Mouse (Mus musculus) T-helper 1 cell (primary cell): ENCODE results near the gene Nav2.

Experiments
- in situ Hi-C: fragments of 300-600 bp; cut with MboI, MseI; formaldehyde crosslinking; loops from one replicate; pipeline ENCODE4 v1.15.1; 2025; ENCODE audit warnings: high pct_unique_total_duplicates

Gene Nav2

GRCm38 (mm10) chr7:49321124-49321531 lies 412.6 kb downstream of the Nav2 start:
- in situ Hi-C loops = no loop called here

GRCm38 (mm10) chr7:49322179-49322578 lies 413.7 kb downstream of the Nav2 start:
- in situ Hi-C loops = no loop called here

GRCm38 (mm10) chr7:49324575-49324974 lies 416.1 kb downstream of the Nav2 start:
- in situ Hi-C loops = no loop called here

GRCm38 (mm10) chr7:49326136-49326722 lies 417.7 kb downstream of the Nav2 start:
- in situ Hi-C loops = no loop called here

- in situ Hi-C loops = no loop called here
These were observed 418.6 kb downstream of the Nav2 start for GRCm38 (mm10) chr7:49326967-49327742.

GRCm38 (mm10) chr7:49330181-49330580 lies 421.7 kb downstream of the Nav2 start:
- in situ Hi-C loops = no loop called here

GRCm38 (mm10) chr7:49331939-49332338 lies 423.4 kb downstream of the Nav2 start:
- in situ Hi-C loops = no loop called here

- in situ Hi-C loops = no loop called here
These were observed 424.1 kb downstream of the Nav2 start for GRCm38 (mm10) chr7:49332644-49333043.

GRCm38 (mm10) chr7:49334163-49334562 lies 425.6 kb downstream of the Nav2 start:
- in situ Hi-C loops = no loop called here

GRCm38 (mm10) chr7:49335056-49335455 lies 426.5 kb downstream of the Nav2 start:
- in situ Hi-C loops = no loop called here

- in situ Hi-C loops = no loop called here
These were observed 428.2 kb downstream of the Nav2 start for GRCm38 (mm10) chr7:49336725-49337124.

GRCm38 (mm10) chr7:49337710-49338109 lies 429.2 kb downstream of the Nav2 start:
- in situ Hi-C loops = no loop called here

GRCm38 (mm10) chr7:49339953-49340352 lies 431.4 kb downstream of the Nav2 start:
- in situ Hi-C loops = no loop called here

GRCm38 (mm10) chr7:49341151-49341918 lies 432.8 kb downstream of the Nav2 start:
- in situ Hi-C loops = no loop called here

GRCm38 (mm10) chr7:49341919-49342529 lies 433.5 kb downstream of the Nav2 start:
- in situ Hi-C loops = no loop called here

- in situ Hi-C loops = no loop called here
These were observed 434.1 kb downstream of the Nav2 start for GRCm38 (mm10) chr7:49342556-49343080.

- in situ Hi-C loops = no loop called here
These were observed 434.6 kb downstream of the Nav2 start for GRCm38 (mm10) chr7:49343081-49343600.

GRCm38 (mm10) chr7:49343752-49344484 lies 435.4 kb downstream of the Nav2 start:
- in situ Hi-C loops = no loop called here

GRCm38 (mm10) chr7:49347338-49348272 lies 439.1 kb downstream of the Nav2 start:
- in situ Hi-C loops = no loop called here

- in situ Hi-C loops = no loop called here
These were observed 440.1 kb downstream of the Nav2 start for GRCm38 (mm10) chr7:49348636-49349035.
